Mouse (Mus musculus) heart, adult 9 months (tissue): ENCODE data around the gene Tmem213.

Source experiments
- DNase-seq, 2 experiments: peaks; one replicate each; pipeline ENCODE4 v3.0.0; 2022; ENCODE audit warnings: low spot score in 2 of 2

Gene Tmem213

DNA sequence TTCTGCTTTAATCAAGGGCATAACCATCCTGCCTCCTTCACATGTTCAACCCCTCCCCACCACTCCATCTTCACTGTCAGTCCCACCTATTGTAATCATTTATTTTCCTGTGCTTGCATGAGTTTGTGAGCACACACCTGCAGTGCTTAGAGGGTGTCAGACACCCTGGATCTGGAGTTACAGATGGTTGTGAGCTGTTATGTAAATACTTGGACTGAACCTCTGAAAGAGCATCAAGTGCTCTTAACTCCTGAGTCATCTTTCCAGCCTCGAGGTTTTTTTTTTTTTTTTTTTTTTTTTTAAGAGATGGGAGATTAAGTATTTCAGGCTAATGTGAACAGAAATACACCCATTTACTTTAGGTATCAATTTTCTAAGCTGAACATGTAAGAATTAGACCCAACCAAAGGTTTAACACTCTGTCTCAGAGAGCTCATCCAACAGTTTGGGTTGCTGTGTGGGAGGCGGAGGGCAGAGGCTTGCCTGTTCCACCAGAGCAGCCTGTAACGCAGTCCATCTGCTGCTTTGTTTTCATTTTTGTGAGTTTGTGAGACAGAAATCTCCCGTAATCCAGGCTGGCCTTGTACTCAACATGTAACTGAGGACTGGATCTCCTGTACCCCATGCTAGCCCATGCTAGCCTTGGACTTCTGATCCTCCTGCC is 7.2 kb downstream of the Tmem213 start:
- DNase-seq = no peak

DNA sequence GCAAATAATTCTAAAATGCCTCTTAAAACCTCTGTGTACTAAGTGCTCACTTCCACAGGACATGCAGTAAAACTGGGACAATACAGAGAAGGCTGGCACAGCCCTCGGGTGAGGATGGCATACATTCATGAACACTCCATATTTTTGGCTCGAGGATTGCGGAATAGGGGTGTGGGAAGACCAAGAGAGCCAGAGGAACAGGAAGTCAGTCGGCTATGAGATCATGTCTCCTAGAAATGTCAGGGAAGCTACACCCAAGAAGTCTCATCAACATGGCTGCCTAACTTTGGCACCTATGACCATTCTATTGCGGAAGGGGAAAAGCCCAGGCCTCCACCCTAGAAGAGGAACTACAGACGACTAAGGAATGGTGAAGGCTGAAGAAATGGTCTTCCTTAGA is 9.3 kb downstream of the Tmem213 start:
- no peak for DNase-seq

GRCm38 (mm10) chr6:38120681-38121371 is 11.8 kb downstream of the Tmem213 start:
- DNase-seq = no peak

DNA sequence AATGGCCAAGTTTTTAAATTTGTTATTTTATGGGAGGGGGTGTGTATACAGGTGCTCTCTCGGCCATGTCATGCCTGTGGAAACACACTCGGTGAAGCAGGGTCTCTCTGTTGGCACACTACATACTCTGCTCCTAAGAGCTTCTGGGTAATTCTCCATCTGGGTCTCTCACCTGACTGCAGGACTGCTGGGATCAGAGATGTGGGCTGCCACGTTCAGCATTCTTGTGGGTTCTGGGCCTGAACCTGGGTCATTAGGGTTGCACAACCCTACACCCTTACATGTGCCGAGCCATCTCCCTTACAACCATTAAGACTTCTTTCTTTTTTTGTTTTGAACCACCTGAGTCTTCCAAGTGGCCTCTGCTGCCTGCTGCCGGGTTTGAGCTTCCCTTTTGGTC is 12.8 kb downstream of the Tmem213 start:
- DNase-seq = no peak

DNA sequence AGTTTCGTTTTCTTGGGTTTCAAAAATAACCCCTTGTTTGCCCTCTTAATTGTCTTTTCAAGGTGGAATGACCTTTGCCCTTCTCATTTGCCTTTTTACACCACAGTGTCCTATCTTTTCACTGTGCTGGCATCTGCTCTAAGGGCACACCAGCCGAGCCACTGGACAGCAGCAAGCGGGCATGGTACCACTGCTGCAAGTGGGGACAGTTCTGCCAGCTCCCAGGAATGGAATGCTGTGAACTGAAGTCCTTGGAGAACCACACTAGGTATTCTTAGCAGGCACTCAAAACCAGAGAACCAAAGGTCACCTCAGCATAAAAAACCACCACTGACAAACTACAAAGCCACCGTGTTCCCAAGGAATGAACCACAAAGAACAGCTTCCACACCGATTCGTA is 13.7 kb downstream of the Tmem213 start:
- DNase-seq = peak in 1 of 2 experiments; percentile 27

- no peak for DNase-seq
Observed at GRCm38 (mm10) chr6:38123471-38124206, 14.6 kb downstream of the Tmem213 start.

GRCm38 (mm10) chr6:38124207-38124835 is 15.3 kb downstream of the Tmem213 start, which contains the start of gene Atp6v0a4:
TSS of gene Atp6v0a4 (minus strand) at chr6:38124586.
- no peak for DNase-seq

DNA sequence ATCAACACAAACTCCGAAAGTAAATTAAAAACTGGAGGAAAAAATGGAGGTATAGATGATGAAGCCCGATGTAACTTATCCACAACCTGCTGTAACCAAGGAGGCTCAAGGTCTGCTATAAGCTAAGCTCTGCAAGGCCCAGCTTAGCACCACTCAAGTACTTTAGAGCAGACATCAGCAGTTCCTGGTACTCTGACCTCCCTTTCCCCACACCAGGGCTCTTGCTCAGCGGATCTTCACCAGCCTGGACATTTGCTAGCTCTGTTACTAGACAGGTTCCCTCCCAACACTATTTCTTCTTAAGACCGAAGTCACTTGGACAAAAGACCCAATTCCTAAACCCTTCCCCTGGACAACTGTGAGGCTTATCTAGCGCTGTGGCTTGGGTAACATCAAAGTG is 15.8 kb downstream of the Tmem213 start:
- no peak for DNase-seq

DNA sequence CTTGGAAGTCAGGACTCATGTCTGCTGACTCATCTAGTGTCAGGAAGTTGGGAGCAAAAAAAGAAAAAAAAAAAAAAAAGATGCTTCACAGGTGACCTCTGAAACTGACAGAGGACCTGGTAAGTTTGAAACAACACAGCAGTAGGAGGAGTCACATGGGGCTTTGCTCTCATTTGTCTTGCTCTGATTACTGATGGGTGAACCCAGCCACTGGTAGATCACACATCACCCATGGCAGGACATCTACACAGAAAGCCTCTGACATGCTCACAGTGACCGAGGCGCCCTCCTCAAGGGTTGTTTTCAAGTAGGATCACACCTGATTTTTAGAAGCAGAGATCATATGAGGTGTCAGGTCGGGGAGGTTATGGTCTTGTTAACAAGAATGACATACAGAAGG is 16.4 kb downstream of the Tmem213 start:
- no peak for DNase-seq

DNA sequence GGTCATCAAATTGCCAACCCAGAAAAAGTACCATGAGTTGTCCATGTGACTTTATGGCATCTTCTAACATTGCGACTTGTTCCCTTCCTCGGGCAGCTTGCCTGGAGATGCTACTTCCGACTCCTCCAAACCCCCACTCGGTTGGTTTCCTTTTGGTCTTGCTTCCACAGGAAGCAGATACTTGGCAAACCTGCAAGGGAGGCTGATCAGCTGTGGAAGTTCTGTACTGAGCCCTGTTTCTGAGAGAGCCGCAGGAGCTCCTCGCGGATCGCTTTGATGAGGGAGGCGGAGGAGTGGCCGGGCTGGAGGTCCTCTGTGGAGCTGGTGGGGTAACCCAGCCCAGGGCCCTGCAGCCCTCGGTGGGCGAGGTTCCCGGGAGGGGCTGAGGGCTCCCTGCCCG is 19.1 kb downstream of the Tmem213 start:
- DNase-seq = peak in 1 of 2 experiments; percentile 23

GRCm38 (mm10) chr6:38129883-38130282 is 20.8 kb downstream of the Tmem213 start:
- no peak for DNase-seq

GRCm38 (mm10) chr6:38131801-38132231 is 22.8 kb downstream of the Tmem213 start:
- DNase-seq = peak in 1 of 2 experiments; percentile 65

DNA sequence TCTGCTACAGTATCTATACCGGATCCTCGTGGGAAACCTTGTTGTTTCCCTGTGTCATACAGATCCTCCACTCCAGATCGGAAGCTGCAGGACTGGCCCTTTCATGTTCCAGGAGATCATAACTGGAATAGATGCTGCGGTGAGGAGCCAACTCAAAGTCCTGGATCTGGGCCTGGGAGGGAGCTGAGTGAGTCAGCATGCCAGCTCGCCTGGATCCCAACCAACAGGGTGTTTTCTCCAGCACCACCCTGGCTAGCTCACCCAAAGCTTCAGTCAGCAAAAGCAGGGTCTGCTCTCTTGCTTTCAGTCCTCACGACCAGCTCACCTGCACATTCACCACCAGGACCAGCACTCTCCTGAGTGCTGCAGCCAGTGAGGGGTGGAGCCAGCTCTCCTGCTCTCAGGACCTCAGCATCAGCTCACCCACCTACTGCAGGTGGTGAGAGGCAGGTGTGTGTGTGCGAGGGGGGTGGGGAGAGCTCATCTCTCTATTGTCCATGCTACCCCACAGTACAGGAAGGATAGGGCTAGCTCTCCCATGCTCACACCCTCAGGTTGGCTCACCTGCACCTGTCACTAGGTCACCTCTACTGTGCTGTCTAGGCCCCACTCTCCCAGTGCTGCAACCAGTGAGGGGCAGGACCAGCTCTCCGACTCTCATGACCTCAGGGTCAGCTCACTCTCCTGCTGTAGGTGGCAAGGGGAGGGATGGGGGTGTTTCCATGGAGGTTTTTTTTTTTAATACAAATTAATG is 25.9 kb downstream of the Tmem213 start:
- peak in 1 of 2 experiments; percentile 46 for DNase-seq

- no peak for DNase-seq
Observed at GRCm38 (mm10) chr6:38139086-38139485, 30.0 kb downstream of the Tmem213 start.

GRCm38 (mm10) chr6:38140402-38140801 is 31.3 kb downstream of the Tmem213 start:
- no peak for DNase-seq

DNA sequence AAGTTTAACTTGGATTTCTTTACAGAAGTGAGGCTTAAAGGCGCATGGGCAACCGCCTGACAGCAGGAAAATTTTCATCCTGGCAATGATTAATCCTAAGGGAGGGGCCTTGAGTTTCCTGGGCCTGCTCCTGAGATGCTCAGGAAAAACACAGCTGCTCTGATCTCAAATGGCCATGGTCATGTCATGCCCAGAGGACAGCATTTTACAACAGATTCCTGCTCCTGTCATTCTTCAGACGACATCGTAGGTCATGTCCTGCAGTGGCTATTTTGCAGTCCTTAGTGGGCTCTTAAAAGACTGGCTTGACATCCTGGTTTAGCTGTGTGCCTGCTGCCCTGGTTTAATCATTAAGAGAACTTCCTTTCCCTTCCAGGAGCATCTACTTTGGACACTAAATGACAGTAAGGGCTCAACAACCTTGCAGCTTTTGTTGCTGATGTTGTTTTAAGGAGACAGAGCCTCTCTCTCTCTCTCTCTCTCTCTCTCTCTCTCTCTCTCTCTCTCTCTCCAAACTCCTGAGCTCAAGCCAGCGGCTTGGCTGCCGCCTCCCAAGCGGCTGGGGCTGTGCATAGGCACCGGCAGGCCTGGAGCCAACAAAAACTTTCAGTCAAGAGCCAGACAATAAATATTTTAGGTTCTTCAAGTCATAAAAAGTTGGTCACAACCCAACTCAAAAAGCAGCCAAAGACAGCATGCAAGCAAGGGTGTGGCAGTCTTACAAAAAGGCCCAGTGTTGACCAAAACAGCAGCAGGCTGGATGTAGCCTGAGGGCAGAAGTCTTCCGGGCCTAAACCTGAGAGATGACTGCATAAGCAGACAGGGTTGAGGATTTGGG is 35.3 kb downstream of the Tmem213 start:
- peak; percentile 78 to 84 for DNase-seq

DNA sequence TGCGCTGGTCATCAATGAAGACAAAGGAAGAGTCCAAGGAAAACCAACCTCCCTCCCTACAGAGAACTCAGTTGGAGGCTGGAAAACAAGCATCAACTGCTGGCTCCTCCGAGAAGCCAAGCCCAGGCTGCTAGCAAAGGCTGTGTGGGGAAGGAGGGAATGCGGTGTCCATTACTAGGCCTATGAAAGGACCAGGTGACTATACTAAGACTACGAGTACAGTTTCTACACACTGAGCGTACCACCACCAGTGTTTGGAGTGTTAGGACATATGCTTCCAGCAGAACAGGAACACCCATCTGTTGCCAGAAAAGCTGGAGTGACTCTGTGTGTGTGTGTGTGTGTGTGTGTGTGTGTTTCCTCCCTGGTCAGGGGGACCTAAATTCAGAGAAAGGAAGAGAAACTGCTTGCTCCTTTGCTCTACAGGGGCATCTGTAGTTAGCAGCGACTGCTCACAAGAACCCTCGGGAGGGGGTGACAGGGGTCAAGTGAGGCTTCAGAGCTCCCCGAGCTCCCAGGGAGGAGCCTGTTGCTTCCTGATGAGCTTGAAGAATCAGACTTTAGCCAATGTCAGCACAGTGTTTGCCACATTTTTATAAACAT is 36.5 kb downstream of the Tmem213 start:
- peak; percentile 37 to 61 for DNase-seq

GRCm38 (mm10) chr6:38147301-38147700 is 38.2 kb downstream of the Tmem213 start:
- no peak for DNase-seq

- DNase-seq = no peak
Observed at GRCm38 (mm10) chr6:38148626-38149025, 39.6 kb downstream of the Tmem213 start.

GRCm38 (mm10) chr6:38149483-38149882 is 40.4 kb downstream of the Tmem213 start:
- no peak for DNase-seq
